Mouse (Mus musculus): Measurements from ENCODE around the gene Zc3h12d.
A peak's percentile ranks its signal among the peaks of the same experiment; 100 is the strongest.

The Zc3h12d gene

GRCm38 (mm10) chr10:7832171-7832676 is at the start of gene Zc3h12d:
Zc3h12d (plus strand) TSS chr10:7832470.
- DNase-seq (ENCODE audit: low spot score): no peak

- DNase-seq (ENCODE audit: low spot score): no peak
Measured at GRCm38 (mm10) chr10:7787319-7787718, 45.0 kb upstream of the Zc3h12d start.

- no peak for DNase-seq (ENCODE audit: low spot score)
Measured at GRCm38 (mm10) chr10:7792254-7792750, 40.0 kb upstream of the Zc3h12d start.

DNA sequence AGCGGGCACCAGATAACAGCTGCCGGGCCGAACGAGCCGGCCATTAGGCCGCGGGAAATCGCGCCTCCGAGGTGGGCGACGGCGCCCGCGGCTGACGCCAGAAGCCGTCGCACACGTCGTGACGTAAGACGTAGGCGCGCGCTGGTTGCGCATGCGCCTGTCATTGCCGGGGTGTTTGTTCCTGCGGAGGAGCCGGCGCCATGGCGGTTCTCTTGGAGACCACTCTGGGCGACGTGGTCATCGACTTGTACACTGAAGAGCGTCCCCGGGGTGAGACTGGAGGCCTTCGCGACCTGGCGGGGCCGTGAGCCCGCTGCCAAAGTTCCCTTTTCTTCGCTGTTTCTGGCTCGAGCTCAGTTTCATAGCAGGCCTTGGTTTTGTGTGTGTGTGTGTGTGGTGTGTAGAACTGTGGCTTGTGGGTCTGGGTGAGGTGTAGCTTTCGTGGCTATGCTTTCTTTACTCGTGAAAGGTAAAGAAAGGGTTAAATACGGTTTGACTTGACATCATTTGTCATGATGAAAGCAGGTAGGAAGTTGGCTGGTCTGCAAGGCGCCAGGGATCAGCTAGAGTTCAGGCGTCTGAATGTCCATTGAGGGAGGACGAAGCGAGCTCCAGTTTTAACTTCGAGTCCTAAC is 39.4 kb upstream of the Zc3h12d start, which contains the start of the genes Ginm1 and Ppil4:
Gene Ginm1, minus strand, starts transcription at position 74 of the 635 bp plus-strand sequence.
Gene Ppil4, plus strand, starts transcription at position 141 of the 635 bp plus-strand sequence.
- DNase-seq (ENCODE audit: low spot score): peak; percentile 91

DNA sequence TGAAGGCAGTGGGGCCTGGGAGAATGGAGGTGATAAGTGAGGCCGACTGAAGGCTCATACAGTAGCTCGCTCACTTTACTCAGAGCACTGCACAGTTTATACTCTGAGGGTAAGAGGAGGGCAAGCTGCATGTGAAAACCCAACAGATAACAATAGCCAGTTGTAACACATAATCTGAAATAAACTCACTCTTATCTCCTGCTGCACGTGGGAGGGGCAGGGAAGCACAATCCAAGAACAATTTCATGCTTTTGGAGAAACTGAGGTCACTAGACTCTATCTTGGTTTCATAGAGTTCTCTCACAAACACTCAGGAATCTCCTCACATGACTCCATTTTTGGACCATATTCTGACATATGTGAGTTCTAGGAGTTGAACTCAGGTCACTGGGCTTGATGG is 31.0 kb upstream of the Zc3h12d start:
- DNase-seq (ENCODE audit: low spot score): no peak

GRCm38 (mm10) chr10:7802519-7803140 is 29.6 kb upstream of the Zc3h12d start:
- DNase-seq (ENCODE audit: low spot score): no peak

GRCm38 (mm10) chr10:7809937-7810336 is 22.3 kb upstream of the Zc3h12d start:
- DNase-seq (ENCODE audit: low spot score): peak; percentile 69

DNA sequence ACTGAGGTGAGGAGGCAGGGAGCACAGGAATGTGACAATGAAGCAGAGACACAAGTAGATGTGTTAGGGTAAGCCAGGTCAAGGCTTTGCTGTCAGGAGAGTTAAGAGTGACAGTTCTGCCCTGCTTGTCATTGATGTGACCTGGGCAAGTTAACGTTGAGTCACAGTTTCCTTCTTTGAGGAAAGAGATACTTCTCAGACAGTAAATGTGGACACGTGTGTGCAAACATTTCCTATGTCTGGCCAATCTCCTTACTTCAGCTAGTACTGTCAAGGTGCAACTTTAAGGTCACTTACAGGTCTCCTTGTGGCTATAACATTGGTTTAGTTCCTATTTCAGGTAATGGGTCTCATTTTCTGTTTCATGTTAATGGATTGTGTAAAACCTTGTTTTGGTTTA is 15.8 kb upstream of the Zc3h12d start:
- no peak for DNase-seq (ENCODE audit: low spot score)

GRCm38 (mm10) chr10:7818676-7819075 is 13.6 kb upstream of the Zc3h12d start:
- DNase-seq (ENCODE audit: low spot score): no peak

- DNase-seq (ENCODE audit: low spot score): no peak
Measured at GRCm38 (mm10) chr10:7819156-7819555, 13.1 kb upstream of the Zc3h12d start.

GRCm38 (mm10) chr10:7819603-7820002 is 12.7 kb upstream of the Zc3h12d start:
- no peak for DNase-seq (ENCODE audit: low spot score)

- no peak for DNase-seq (ENCODE audit: low spot score)
Measured at GRCm38 (mm10) chr10:7820171-7820570, 12.1 kb upstream of the Zc3h12d start.

DNA sequence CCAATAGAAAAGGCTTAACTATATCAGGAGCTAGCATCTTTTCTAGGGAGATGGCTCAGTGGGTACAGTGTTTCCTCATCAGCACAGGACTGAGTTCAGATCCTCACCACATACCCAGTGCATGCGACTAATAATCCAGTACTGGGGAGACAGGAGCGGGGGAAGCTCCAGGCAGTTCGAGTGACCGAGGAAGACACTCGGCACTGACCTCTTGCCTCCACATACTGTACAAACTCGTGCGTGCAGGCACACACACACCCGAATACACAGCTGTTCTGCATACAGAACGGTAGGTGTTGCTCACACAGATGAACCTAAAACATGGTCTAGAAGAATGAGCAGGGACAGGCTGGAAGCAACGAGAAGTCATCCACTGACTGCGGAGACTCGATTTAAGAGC is 10.3 kb upstream of the Zc3h12d start:
- no peak for DNase-seq (ENCODE audit: low spot score)

DNA sequence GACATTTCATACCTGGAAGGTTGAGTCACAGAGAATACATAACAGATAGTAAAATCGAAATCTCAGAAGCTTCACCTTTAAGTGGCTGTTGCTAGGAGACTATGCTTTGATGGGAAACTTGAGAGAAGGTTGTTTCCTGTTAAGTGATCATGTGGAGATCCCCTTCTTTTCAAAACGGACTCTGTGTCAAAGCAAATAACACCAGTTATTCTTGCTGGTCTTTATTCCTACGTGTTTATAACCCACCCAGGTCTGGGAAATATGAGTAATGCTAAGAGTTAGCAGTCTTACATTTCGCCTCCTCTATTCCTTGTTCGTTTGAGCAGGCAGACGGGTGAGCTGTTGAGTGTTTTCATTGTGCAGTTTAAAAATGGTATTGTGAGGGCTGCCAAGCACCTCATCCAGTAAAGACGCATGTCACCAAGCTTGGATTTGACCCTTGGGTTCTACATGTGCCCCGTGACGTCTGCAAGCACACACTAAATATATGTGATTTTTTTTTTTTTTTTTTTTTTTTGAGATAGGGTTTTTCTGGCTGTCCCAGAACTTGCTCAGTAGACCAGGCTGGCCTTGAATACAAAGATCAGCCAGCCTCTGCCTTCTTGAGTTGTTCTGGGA is 7.5 kb upstream of the Zc3h12d start:
- DNase-seq (ENCODE audit: low spot score): no peak

- DNase-seq (ENCODE audit: low spot score): no peak
Measured at GRCm38 (mm10) chr10:7825281-7825665, 7.0 kb upstream of the Zc3h12d start.

GRCm38 (mm10) chr10:7826106-7826505 is 6.2 kb upstream of the Zc3h12d start:
- DNase-seq (ENCODE audit: low spot score): no peak

DNA sequence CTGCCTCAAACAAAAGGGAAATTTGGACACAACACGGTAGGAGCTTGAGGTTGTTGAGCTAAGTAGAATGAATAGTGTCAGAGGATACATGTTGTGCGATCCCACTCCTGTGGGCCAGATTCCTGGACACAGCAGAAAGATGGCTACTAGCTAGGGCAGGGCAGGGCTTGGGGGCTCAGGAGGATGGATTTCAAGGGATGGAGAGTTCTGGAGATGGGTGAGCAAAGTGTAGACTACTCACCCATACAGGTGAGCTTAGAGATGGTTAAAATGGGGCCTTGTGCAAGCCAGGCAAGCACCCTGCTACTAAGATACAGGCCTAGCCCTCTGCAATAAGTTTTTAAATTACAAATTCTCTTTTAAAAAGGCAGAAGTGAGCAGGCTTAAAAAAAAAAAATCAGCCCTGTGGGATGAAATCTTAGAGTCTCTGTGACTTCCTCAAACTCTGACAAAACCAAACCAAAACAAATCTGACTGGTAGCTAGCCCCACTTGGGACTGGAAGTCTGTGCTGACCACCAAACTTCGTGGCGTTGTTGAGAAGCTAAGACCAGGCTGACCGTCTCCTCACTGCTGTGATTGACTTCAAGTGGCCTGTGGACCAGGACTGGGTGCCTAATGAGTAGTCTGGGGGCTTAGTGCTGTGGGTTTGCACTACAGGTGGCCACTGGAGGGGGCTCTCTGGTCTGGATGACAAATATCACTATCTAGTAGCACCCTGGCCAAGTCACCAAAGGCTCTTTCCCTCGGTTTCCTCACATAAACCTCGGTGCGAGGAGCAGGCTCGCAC is 1.3 kb downstream of the Zc3h12d start:
- no peak for DNase-seq (ENCODE audit: low spot score)

GRCm38 (mm10) chr10:7834671-7835225 is 2.5 kb downstream of the Zc3h12d start:
- DNase-seq (ENCODE audit: low spot score): no peak

DNA sequence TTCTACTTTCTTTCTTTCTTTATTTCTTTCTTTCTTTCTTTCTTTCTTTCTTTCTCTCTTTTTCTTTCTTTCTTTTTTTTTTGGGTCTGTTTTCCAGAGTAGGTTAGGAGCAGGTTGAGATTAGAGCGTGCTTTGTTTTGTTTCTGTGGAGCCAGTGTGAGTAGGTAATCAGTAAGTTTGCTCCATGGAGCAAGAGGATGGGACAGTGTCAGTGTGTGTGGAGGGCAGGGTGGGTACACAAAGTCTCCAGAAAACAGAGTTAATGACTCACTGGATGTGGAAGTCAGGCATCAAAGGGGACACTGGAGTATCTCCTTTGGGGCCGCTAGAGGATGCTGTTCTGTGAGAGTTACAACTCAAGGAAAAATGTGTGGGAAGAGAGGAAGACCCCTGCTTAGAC is 4.6 kb downstream of the Zc3h12d start:
- no peak for DNase-seq (ENCODE audit: low spot score)

GRCm38 (mm10) chr10:7837446-7837845 is 5.2 kb downstream of the Zc3h12d start:
- DNase-seq (ENCODE audit: low spot score): no peak

DNA sequence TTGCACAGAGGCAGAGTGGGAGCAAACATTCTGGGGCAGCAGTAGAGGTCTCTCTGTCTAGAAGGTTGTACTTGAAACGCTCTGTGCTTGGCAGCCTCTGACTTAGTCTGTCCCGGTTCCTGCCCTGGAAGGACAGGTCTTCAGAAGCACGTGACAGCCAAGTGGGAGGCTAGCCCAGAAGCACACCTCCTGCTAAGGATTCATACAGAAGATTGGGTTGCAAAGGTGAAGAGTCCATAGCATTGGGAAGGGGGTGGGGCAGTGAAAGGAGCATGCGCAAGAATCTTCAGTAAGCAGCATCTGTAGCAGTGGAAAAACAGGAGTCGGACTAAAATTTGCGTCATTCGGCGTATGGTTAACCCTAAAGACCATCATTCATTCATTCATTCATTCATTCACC is 5.8 kb downstream of the Zc3h12d start:
- DNase-seq (ENCODE audit: low spot score): no peak

GRCm38 (mm10) chr10:7838874-7839421 is 6.7 kb downstream of the Zc3h12d start:
- no peak for DNase-seq (ENCODE audit: low spot score)
